Mouse (Mus musculus) CH12.LX (cell line): ENCODE results near the gene Chsy1.

Experiments used
- CTCF ChIP-seq, 2 experiments: IDR thresholded peaks in 1 of 2; conservative IDR thresholded peaks in 1 of 2; 2 replicates each; pipeline ENCODE4 v1.5.1; 2011 to 2012; ENCODE audit warnings: low read depth in 2 of 2, low read length in 2 of 2, improper control_type of control experiment in 1 of 2, inconsistent platforms in 1 of 2, mild to moderate bottlenecking in 1 of 2, moderate library complexity in 1 of 2
- HCFC1 ChIP-seq: IDR thresholded peaks from 2 replicates; pipeline ENCODE4 v1.6.1; 2012; ENCODE audit warnings: low read depth, mild to moderate bottlenecking, inconsistent platforms, low read length, improper control_type of control experiment
- JUN ChIP-seq: IDR thresholded peaks from 2 replicates; pipeline ENCODE4 v1.6.1; 2011; ENCODE audit warnings: low read depth, mild to moderate bottlenecking, low read length, improper control_type of control experiment, moderate library complexity; ENCODE audit not compliant: insufficient read depth
- KAT2A ChIP-seq: IDR thresholded peaks from 2 replicates; pipeline ENCODE4 v1.6.1; 2012; ENCODE audit warnings: low read length, improper control_type of control experiment, inconsistent platforms; ENCODE audit not compliant: insufficient replicate concordance
- MAFK ChIP-seq: IDR thresholded peaks from 2 replicates; pipeline ENCODE4 v1.6.1; 2011; ENCODE audit warnings: low read length, improper control_type of control experiment; ENCODE audit not compliant: insufficient replicate concordance
- MEF2A ChIP-seq: IDR thresholded peaks from 2 replicates; pipeline ENCODE4 v1.6.1; 2014; ENCODE audit warnings: low read depth, mild to moderate bottlenecking, inconsistent platforms, low read length, improper control_type of control experiment, borderline replicate concordance
- MYC ChIP-seq: IDR thresholded peaks from 2 replicates; pipeline ENCODE4 v1.6.1; 2011; ENCODE audit warnings: low read depth, mild to moderate bottlenecking, improper control_type of control experiment, low read length
- NELFE ChIP-seq: IDR thresholded peaks from 2 replicates; pipeline ENCODE4 v1.6.1; 2011; ENCODE audit warnings: low read depth, low read length, improper control_type of control experiment
- NRF1 ChIP-seq: IDR thresholded peaks from 2 replicates; pipeline ENCODE4 v1.6.1; 2014; ENCODE audit warnings: low read depth, mild to moderate bottlenecking, inconsistent platforms, low read length, improper control_type of control experiment, moderate library complexity
- POLR2A ChIP-seq: IDR thresholded peaks from 2 replicates; pipeline ENCODE4 v1.6.1; 2011; ENCODE audit warnings: low read depth, mild to moderate bottlenecking, improper control_type of control experiment, low read length
- TCF12 ChIP-seq: IDR thresholded peaks from 2 replicates; pipeline ENCODE4 v1.6.1; 2014; ENCODE audit warnings: low read depth, mild to moderate bottlenecking, inconsistent platforms, low read length, improper control_type of control experiment

- no peak for TF ChIP-seq POLR2A
- no peak for TF ChIP-seq CTCF (conservative IDR thresholded peaks at IDR 0.05 in 1 of 2, IDR thresholded peaks at IDR 0.05 in 1 of 2; ENCODE audit: low read depth in 2 of 2, low read length in 2 of 2)
- peak; percentile 31; the same call in 1 of the 2 replicates for TF ChIP-seq MEF2A
- no peak for TF ChIP-seq MYC
- TF ChIP-seq KAT2A = no peak
- TF ChIP-seq TCF12 = peak; percentile 32; the same call in 1 of the 2 replicates
- TF ChIP-seq NELFE = no peak
- no peak for TF ChIP-seq MAFK
- no peak for TF ChIP-seq NRF1
- TF ChIP-seq JUN = no peak
- TF ChIP-seq HCFC1 = no peak
These were observed 109.1 kb downstream of the Chsy1 start for GRCm38 (mm10) chr7:66218193-66219014.
